ENCODE assay signal across 27 mouse cellular contexts in genomic region chr8:66183454-66183853, GRCm38 (mm10).
DNase-seq lines count a peak whose midpoint lies in the region; ATAC-seq and TF ChIP-seq lines count a peak whose summit lies in the region.
"Had no signal": no experiment of that assay in that cellular context is flagged by ENCODE, and none has a peak within 500 bp of the region (broad histone marks: within the 10 kb centered on the region; RNA-seq: fewer than 3 reads in every experiment).

No protein-coding gene starts in this region.

- no peak overlapping the region for H3K4me3 ChIP-seq in forebrain, embryonic 15.5 days
- H3K4me3 ChIP-seq in forebrain, embryonic 10.5 days: no peak overlapping the region
- no peak overlapping the region for H3K4me3 ChIP-seq in midbrain, postnatal 0 days (ENCODE audit: low read depth, low read length)
- H3K4me3 ChIP-seq: embryonic facial prominence, embryonic 15.5 days; hindbrain, embryonic 12.5 days; limb, embryonic 12.5 days; myocyte; stomach, embryonic 15.5 days had no signal

- WGBS in forebrain, embryonic 15.5 days: 39% methylated on average over 2 of the region's 2 CpGs
- WGBS in forebrain, embryonic 10.5 days: 85% methylated on average over 2 of the region's 2 CpGs
- WGBS in midbrain, postnatal 0 days: 28% methylated on average over 2 of the region's 2 CpGs

- no peak for DNase-seq in forebrain, embryonic 10.5 days (ENCODE audit: extremely low spot score, low spot score)
- DNase-seq in layer of hippocampus, adult 9-10 months (ENCODE audit: low spot score): peak; percentile 24
- DNase-seq in layer of hippocampus, adult 9-11 months: no peak
- DNase-seq in brain, embryonic 14.5 days (ENCODE audit: low read depth): peak; percentile 49
- DNase-seq in midbrain, postnatal 0 days (ENCODE audit: low spot score): peak; percentile 40
- DNase-seq in kidney, postnatal 10 days: no peak
- DNase-seq: adrenal gland, postnatal 14 days; cerebellum, adult 9-10 months; gastrocnemius, postnatal 14 days; heart, adult 11 months; heart, postnatal 10 days; kidney, adult 9 months; kidney, postnatal 36 days; liver, postnatal 0 days; thymus, postnatal 36 days had no signal

- H3K27ac ChIP-seq in forebrain, embryonic 15.5 days (replicated peaks): no peak overlapping the region
- no peak overlapping the region for H3K27ac ChIP-seq in forebrain, embryonic 10.5 days
- peak overlapping the region; percentile 26; the same call in 1 of the 2 replicates for H3K27ac ChIP-seq in midbrain, postnatal 0 days (ENCODE audit: low read depth, low read length)
- H3K27ac ChIP-seq: embryonic facial prominence, embryonic 15.5 days; hindbrain, embryonic 12.5 days; limb, embryonic 12.5 days; macrophage; stomach, embryonic 15.5 days had no signal

- ATAC-seq in forebrain, embryonic 15.5 days (replicated peaks): peak; percentile 49; the same call in 1 of the 2 replicates
- 0 out of 2 replicates have a peak, but pooled peaks have one; percentile 47 for ATAC-seq in midbrain, postnatal 0 days (ENCODE audit: low FRiP score)
- ATAC-seq: CD4-positive, CD25-positive, alpha-beta regulatory T cell, adult 4 months; intestine, embryonic 16.5 days; liver, postnatal 0 days; lung, postnatal 0 days had no signal

- H3K4me2 ChIP-seq in forebrain, embryonic 15.5 days (replicated peaks): no peak overlapping the region
- H3K4me2 ChIP-seq in midbrain, postnatal 0 days (ENCODE audit: low read depth, low read length, poor library complexity, severe bottlenecking): no peak overlapping the region
- H3K4me2 ChIP-seq: embryonic facial prominence, embryonic 15.5 days; heart, embryonic 11.5 days; hindbrain, embryonic 12.5 days; limb, embryonic 12.5 days; liver, embryonic 11.5 days; stomach, embryonic 15.5 days had no signal

- no peaks in the 10 kb centered on the region for H3K4me1 ChIP-seq in forebrain, embryonic 15.5 days
- no peaks in the 10 kb centered on the region for H3K4me1 ChIP-seq in forebrain, embryonic 10.5 days
- no peaks in the 10 kb centered on the region for H3K4me1 ChIP-seq in midbrain, postnatal 0 days (ENCODE audit: insufficient read depth, low read length)
- H3K4me1 ChIP-seq: embryonic facial prominence, embryonic 15.5 days; hindbrain, embryonic 12.5 days; limb, embryonic 12.5 days; stomach, embryonic 15.5 days had no signal

- no peak overlapping the region for H3K9ac ChIP-seq in forebrain, embryonic 15.5 days (replicated peaks)
- H3K9ac ChIP-seq in midbrain, postnatal 0 days (replicated peaks; ENCODE audit: low read length, poor library complexity, severe bottlenecking): no peak overlapping the region
- H3K9ac ChIP-seq: embryonic facial prominence, embryonic 15.5 days; hindbrain, embryonic 12.5 days; limb, embryonic 12.5 days; liver, postnatal 0 days; stomach, embryonic 15.5 days had no signal

- no peaks in the 10 kb centered on the region for H3K36me3 ChIP-seq in forebrain, embryonic 15.5 days
- H3K36me3 ChIP-seq in forebrain, embryonic 10.5 days (replicated peaks): no peaks in the 10 kb centered on the region
- H3K36me3 ChIP-seq in midbrain, postnatal 0 days (ENCODE audit: insufficient read depth, low read length): no peaks in the 10 kb centered on the region
- H3K36me3 ChIP-seq: embryonic facial prominence, embryonic 15.5 days; hindbrain, embryonic 12.5 days; limb, embryonic 12.5 days; stomach, embryonic 15.5 days had no signal

- no peaks in the 10 kb centered on the region for H3K27me3 ChIP-seq in forebrain, embryonic 15.5 days
- no peaks in the 10 kb centered on the region for H3K27me3 ChIP-seq in forebrain, embryonic 10.5 days (ENCODE audit: poor library complexity, severe bottlenecking)
- H3K27me3 ChIP-seq in midbrain, postnatal 0 days (ENCODE audit: insufficient read depth, low read length): no peaks in the 10 kb centered on the region
- H3K27me3 ChIP-seq: embryonic facial prominence, embryonic 15.5 days; hindbrain, embryonic 12.5 days; limb, embryonic 12.5 days; stomach, embryonic 15.5 days had no signal

- no peak for TF ChIP-seq CTCF in brain, embryonic 14.5 days (IDR thresholded peaks at IDR 0.05; ENCODE audit: borderline replicate concordance, extremely low read depth, insufficient read depth, insufficient read length)
- no peak for TF ChIP-seq CTCF in midbrain, postnatal 0 days (IDR thresholded peaks at IDR 0.05)

- no peak for TF ChIP-seq POLR2A in brain, embryonic 14.5 days (IDR thresholded peaks at IDR 0.05; ENCODE audit: borderline replicate concordance, extremely low read depth, insufficient read depth, insufficient read length, poor library complexity, severe bottlenecking)

- H3K9me3 ChIP-seq in forebrain, embryonic 15.5 days: no peaks in the 10 kb centered on the region
- H3K9me3 ChIP-seq in forebrain, embryonic 10.5 days: no peaks in the 10 kb centered on the region
- H3K9me3 ChIP-seq in midbrain, postnatal 0 days (ENCODE audit: low read length): no peaks in the 10 kb centered on the region
- H3K9me3 ChIP-seq: embryonic facial prominence, embryonic 15.5 days; hindbrain, embryonic 12.5 days; limb, embryonic 12.5 days; stomach, embryonic 15.5 days had no signal

Comparison
In these comparisons a context has a peak if more than half of its experiments do, and no peak if none do; other contexts are left out.
1. DNase-seq: peak in layer of hippocampus, adult 9-10 months (single experiment), brain, embryonic 14.5 days (single experiment) and midbrain, postnatal 0 days (single experiment); none in forebrain, embryonic 10.5 days (single experiment), layer of hippocampus, adult 9-11 months (single experiment) and kidney, postnatal 10 days (single experiment).